Mouse (Mus musculus) liver, embryonic 15.5 days (tissue): ENCODE measurements at regions not wholly inside any gene's neighbourhood (a gene's known extent, or its start where the extent isn't known, plus 50 kb on each side); places are given as distances from the start of the nearest gene placed in this dataset.

Source experiments
- ATAC-seq: fragments of 200-750 bp; cut with Nextera tagmentation; 2 replicates; pipeline ENCODE4 v1.8.0; 2017; ENCODE audit warnings: moderate number of reproducible peaks, mild to moderate bottlenecking, moderate library complexity; ENCODE audit not compliant: insufficient read depth
- H3K27ac ChIP-seq: fragments of 300-500 bp; sonication (generic); replicated peaks from 2 replicates; pipeline ENCODE4 v1.5.1; 2015; ENCODE audit warnings: mild to moderate bottlenecking, inconsistent platforms
- H3K27me3 ChIP-seq: fragments of 300-500 bp; sonication (generic); 2 replicates; pipeline ENCODE4 v1.6.1; 2015; ENCODE audit warnings: mild to moderate bottlenecking, inconsistent platforms
- H3K36me3 ChIP-seq: fragments of 300-500 bp; sonication (generic); replicated peaks from 2 replicates; pipeline ENCODE4 v1.6.1; 2015; ENCODE audit warnings: moderate library complexity, mild to moderate bottlenecking, inconsistent platforms
- H3K4me1 ChIP-seq: fragments of 300-500 bp; sonication (generic); replicated peaks from 2 replicates; pipeline ENCODE4 v1.6.1; 2015; ENCODE audit warnings: inconsistent platforms
- H3K4me2 ChIP-seq: fragments of 300-500 bp; sonication (generic); 2 replicates; pipeline ENCODE4 v1.6.1; 2015; ENCODE audit warnings: moderate library complexity, mild to moderate bottlenecking, inconsistent platforms
- H3K4me3 ChIP-seq: fragments of 300-500 bp; sonication (generic); replicated peaks from 2 replicates; pipeline ENCODE4 v1.5.1; 2015; ENCODE audit warnings: mild to moderate bottlenecking, inconsistent platforms
- H3K9ac ChIP-seq: fragments of 300-500 bp; sonication (generic); 2 replicates; pipeline ENCODE4 v1.6.1; 2015; ENCODE audit warnings: moderate library complexity, mild to moderate bottlenecking, inconsistent platforms
- H3K9me3 ChIP-seq: fragments of 300-500 bp; sonication (generic); replicated peaks from 2 replicates; pipeline ENCODE4 v1.6.1; 2016; ENCODE audit warnings: inconsistent platforms
- WGBS: fragments of 180-500 bp; shearing (Covaris S2); methylation state at CpG from one replicate; pipeline ENCODE4 v1.1.7; 2015; ENCODE audit warnings: mixed read lengths; ENCODE audit not compliant: insufficient replicate concordance; 5-methylcytosine and 5-hydroxymethylcytosine counted together

DNA sequence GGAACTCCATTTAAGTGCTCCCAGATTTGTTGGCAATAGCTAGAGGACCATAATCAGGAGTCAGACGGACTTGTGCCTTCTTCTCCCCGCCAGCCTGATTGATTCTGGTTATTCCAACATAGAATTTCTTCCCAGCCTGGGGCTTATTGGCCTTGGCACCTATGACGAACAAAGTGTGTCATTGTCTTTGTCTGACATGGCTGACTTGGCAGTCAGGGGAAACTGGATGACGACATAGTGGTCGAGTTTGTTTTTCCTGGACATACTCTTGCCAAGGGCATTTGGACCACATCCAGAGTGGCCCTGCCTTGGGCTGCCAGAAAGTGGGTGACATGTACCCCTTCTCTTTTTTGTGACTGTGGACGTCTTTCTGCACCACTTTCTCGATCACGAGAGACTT is 254.1 kb downstream of the Lmx1a start:
- H3K9me3 ChIP-seq = no peaks in the 10 kb centered on the region
- WGBS = 57% methylated on average over 8 of the region's 8 CpGs
- H3K4me2 ChIP-seq = no peak overlapping the region
- H3K36me3 ChIP-seq = no peaks in the 10 kb centered on the region
- H3K9ac ChIP-seq = no peak overlapping the region
- H3K4me3 ChIP-seq = no peak overlapping the region
- no peaks in the 10 kb centered on the region for H3K4me1 ChIP-seq
- no peaks in the 10 kb centered on the region for H3K27me3 ChIP-seq
- ATAC-seq = no peak
- H3K27ac ChIP-seq = no peak overlapping the region

DNA sequence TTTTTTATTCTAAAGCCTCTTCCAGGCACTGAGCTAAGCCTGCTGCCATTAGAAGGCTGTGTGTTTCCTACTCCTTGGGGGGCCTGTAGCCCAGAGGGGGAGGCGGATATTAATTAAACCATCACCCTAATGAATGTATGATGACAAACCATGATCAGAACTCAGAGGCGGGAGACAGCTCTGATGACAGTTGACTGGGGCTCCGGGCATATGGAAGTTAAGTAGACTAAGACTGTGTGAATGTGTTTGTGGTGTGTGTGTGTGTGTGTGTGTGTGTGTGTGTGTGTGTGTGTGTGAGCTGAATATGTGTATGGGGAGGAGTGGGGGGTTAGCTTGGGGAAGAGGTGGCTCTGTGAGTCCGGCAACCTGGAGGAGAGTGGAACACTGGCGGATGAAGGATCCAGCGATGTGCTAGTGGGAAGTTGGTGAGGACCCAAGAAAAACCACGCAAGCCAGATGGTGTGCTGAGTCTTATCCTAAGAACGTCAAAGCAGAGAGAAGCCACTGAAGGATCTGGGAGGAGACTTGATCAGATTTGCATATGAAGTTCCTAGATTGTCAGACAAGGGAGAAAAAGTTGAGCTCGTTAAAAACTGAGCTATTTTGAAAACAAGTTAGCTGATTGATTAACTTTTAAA is 256.7 kb downstream of the Lmx1a start:
- Histone ChIP-seq H3K27me3 (no peaks in the 10 kb centered on the region), H3K9me3 (no peaks in the 10 kb centered on the region), H3K36me3 (no peaks in the 10 kb centered on the region), H3K4me1 (no peaks in the 10 kb centered on the region), H3K4me3 (no peak overlapping the region), H3K9ac (no peak overlapping the region), H3K4me2 (no peak overlapping the region), H3K27ac (no peak overlapping the region)
- no peak for ATAC-seq
- WGBS = 51% methylated on average over 9 of the region's 9 CpGs

DNA sequence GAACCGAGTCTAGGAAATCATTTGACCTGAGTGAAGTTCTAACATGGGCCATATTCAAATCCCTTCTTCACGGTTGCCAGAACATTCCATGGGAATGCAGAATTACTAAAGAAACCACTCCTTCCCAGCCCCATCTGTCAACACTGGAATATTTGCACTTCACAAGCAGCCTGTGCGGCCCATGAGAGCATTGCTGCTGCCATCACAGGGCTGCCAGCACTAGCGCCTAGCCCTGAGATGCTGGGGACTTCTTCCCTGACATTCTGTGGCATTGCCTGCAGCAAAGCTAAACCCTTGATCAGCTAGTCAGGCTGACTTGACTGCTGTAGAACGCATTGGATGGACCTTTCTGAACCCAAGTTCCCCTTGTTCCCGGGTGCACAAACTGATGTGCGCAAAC is 258.8 kb downstream of the Lmx1a start:
- no peaks in the 10 kb centered on the region for H3K27me3 ChIP-seq
- no peaks in the 10 kb centered on the region for H3K36me3 ChIP-seq
- no peak for ATAC-seq
- no peaks in the 10 kb centered on the region for H3K4me1 ChIP-seq
- H3K9me3 ChIP-seq = no peaks in the 10 kb centered on the region
- H3K4me3 ChIP-seq = no peak overlapping the region
- 61% methylated on average over 7 of the region's 7 CpGs for WGBS
- H3K4me2 ChIP-seq = no peak overlapping the region
- no peak overlapping the region for H3K9ac ChIP-seq
- no peak overlapping the region for H3K27ac ChIP-seq

GRCm38 (mm10) chr1:167951717-167952116 is 262.7 kb downstream of the Lmx1a start:
- no peak overlapping the region for H3K9ac ChIP-seq
- no peaks in the 10 kb centered on the region for H3K4me1 ChIP-seq
- no peak overlapping the region for H3K4me2 ChIP-seq
- ATAC-seq = no peak
- no peak overlapping the region for H3K27ac ChIP-seq
- H3K36me3 ChIP-seq = no peaks in the 10 kb centered on the region
- H3K27me3 ChIP-seq = no peaks in the 10 kb centered on the region
- H3K9me3 ChIP-seq = no peaks in the 10 kb centered on the region
- no peak overlapping the region for H3K4me3 ChIP-seq

DNA sequence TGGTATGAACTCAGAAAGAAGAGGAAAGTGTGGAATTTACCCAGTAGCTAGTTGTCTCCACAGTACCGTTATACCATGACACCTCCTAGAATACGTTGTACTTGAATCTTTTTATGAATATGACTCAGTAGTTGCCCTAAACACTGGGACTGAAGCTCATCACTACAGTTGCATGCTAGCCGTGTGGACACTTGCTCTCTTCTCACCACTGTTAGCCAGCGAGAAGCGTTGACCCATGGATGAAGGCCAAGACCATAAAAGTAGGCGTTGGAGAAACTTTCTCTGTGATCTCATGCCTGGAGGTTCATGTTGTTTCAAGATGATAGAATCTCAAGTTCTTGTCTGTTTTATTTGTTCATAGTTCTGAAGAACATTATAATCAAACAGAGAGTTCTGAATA is 269.5 kb downstream of the Lmx1a start:
- Histone ChIP-seq H3K4me3 (no peak overlapping the region), H3K27me3 (no peaks in the 10 kb centered on the region), H3K27ac (no peak overlapping the region), H3K9ac (no peak overlapping the region), H3K4me2 (no peak overlapping the region), H3K4me1 (no peaks in the 10 kb centered on the region), H3K36me3 (no peaks in the 10 kb centered on the region), H3K9me3 (no peaks in the 10 kb centered on the region)
- ATAC-seq = no peak
- 65% methylated on average over 6 of the region's 6 CpGs for WGBS

DNA sequence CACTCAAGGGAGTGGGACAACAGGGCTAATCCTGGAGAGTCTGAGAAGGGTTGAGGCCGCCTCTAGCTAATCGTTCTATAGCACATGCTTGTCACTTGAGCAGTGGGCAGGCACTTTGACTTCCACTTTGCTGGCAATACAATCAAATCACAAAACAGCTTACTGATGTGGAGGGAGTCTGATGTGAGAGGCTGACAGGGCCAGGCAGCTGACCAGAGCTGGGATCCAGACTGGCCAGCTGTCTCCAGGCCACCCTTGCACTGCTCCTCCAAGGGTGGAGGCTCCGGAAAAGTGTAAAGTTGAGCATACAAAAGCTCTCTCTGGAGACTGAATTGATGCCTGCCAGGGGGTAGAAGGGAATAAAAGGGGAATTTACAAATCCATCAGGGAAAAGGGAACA is 280.5 kb downstream of the Lmx1a start:
- Histone ChIP-seq H3K9me3 (no peaks in the 10 kb centered on the region), H3K4me3 (no peak overlapping the region), H3K27me3 (no peaks in the 10 kb centered on the region), H3K9ac (no peak overlapping the region), H3K4me2 (no peak overlapping the region), H3K4me1 (no peaks in the 10 kb centered on the region), H3K27ac (no peak overlapping the region), H3K36me3 (no peaks in the 10 kb centered on the region)
- WGBS = 65% methylated on average over 3 of the region's 3 CpGs
- ATAC-seq = no peak

DNA sequence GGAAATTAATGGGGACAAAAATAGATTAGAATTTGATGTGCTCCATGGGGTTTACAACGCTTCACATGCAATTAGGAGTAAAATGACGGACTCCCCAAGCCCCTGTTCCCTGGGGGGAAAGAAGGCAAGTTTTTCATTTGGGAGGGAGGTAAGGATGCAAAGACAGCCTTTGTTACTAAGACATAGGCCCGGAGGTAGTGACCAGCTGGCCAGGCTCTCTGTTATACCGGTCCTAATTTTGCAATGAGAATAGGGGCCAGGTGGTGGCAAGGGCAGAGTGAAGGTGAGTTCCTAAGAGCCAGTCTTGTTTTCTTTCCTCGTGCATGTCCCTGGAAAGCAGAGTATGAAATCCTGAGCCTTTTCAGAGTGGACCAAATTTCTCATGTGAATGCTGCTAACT is 280.9 kb downstream of the Lmx1a start:
- Histone ChIP-seq H3K9ac (no peak overlapping the region), H3K36me3 (no peaks in the 10 kb centered on the region), H3K9me3 (no peaks in the 10 kb centered on the region), H3K4me3 (no peak overlapping the region), H3K4me1 (no peaks in the 10 kb centered on the region), H3K27me3 (no peaks in the 10 kb centered on the region), H3K4me2 (no peak overlapping the region), H3K27ac (no peak overlapping the region)
- ATAC-seq = no peak
- WGBS = 65% methylated on average over 5 of the region's 5 CpGs

DNA sequence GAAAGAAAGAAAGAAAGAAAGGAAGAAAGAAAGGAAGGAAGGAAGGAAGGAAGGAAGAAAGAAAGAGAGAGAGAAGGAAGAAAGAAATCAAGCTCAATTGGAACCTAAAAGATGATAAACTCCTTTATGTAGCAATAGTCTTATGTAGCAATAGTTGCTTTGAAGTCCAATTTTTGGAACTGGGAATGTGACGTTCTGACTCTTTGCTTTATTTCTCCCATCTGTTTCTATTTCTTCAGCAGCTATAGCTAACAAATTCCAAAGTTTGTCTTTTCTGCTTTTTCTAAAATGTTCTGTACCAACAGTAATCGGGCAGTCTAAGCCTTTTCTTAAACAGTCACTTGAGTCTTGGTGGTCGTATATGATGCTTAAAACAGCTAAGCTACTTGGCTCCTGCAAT is 287.7 kb downstream of the Lmx1a start:
- Histone ChIP-seq H3K4me2 (no peak overlapping the region), H3K36me3 (no peaks in the 10 kb centered on the region), H3K9ac (no peak overlapping the region), H3K27me3 (no peaks in the 10 kb centered on the region), H3K27ac (no peak overlapping the region), H3K4me3 (no peak overlapping the region), H3K9me3 (no peaks in the 10 kb centered on the region), H3K4me1 (no peaks in the 10 kb centered on the region)
- ATAC-seq = no peak
- WGBS = 62% methylated on average over 3 of the region's 3 CpGs

DNA sequence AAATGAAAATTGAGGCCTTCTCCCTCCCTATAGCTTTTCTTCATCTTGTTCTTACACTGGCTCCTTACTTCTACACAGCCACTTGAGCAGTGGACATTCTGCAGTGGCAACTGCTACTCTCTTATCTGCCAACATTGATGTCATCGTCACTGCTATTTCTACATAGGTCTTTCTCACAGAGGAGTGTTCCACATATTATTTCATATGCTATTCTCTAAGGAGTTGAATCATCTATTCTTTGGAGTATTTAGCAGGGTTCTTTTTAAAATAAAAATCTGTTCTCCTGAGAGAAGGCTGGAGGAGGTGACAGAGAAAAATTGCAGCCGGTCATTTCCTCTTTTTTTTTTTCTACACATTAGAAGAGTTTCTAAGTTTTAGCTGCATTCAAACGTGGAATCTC is 290.1 kb downstream of the Lmx1a start:
- Histone ChIP-seq H3K27me3 (no peaks in the 10 kb centered on the region), H3K27ac (no peak overlapping the region), H3K9ac (no peak overlapping the region), H3K9me3 (no peaks in the 10 kb centered on the region), H3K36me3 (no peaks in the 10 kb centered on the region), H3K4me1 (no peaks in the 10 kb centered on the region), H3K4me3 (no peak overlapping the region), H3K4me2 (no peak overlapping the region)
- no peak for ATAC-seq
- 50% methylated on average over 3 of the region's 3 CpGs for WGBS

DNA sequence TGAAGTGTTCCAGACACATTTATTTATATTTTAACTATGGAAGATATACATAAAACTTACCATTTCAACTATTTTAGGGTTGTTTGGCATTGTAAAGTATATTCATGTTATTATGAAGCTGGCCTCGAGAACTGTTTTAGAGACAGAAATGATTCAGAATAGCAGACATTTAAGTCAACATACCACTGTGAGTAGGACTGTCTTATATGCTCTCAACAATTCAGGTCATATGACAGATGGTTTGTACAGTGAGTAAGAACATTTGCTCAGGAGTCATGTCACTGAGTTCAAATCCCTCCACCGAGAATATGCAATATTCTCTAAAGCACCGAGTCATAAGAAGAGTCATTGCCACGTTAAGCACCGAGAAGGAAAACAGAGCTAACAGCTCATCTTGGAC is 290.6 kb downstream of the Lmx1a start:
- WGBS = 64% methylated on average over 5 of the region's 5 CpGs

GRCm38 (mm10) chr1:167981292-167981691 is 292.3 kb downstream of the Lmx1a start:
- Histone ChIP-seq H3K9me3 (no peaks in the 10 kb centered on the region), H3K4me3 (no peak overlapping the region), H3K27ac (no peak overlapping the region), H3K9ac (no peak overlapping the region), H3K27me3 (no peaks in the 10 kb centered on the region), H3K36me3 (no peaks in the 10 kb centered on the region), H3K4me1 (no peaks in the 10 kb centered on the region), H3K4me2 (no peak overlapping the region)
- WGBS = 63% methylated on average over 2 of the region's 2 CpGs
- ATAC-seq = no peak

More for the DNA sequence above, 290.6 kb downstream of the Lmx1a start:
- Histone ChIP-seq H3K27ac (no peak overlapping the region), H3K9ac (no peak overlapping the region), H3K4me2 (no peak overlapping the region), H3K27me3 (no peaks in the 10 kb centered on the region), H3K4me3 (no peak overlapping the region), H3K9me3 (no peaks in the 10 kb centered on the region), H3K36me3 (no peaks in the 10 kb centered on the region), H3K4me1 (no peaks in the 10 kb centered on the region)
- ATAC-seq = no peak

GRCm38 (mm10) chr1:168007456-168007855 is 318.4 kb downstream of the Lmx1a start:
- H3K27ac ChIP-seq = no peak overlapping the region
- no peak overlapping the region for H3K9ac ChIP-seq
- H3K4me2 ChIP-seq = no peak overlapping the region
- no peak overlapping the region for H3K4me3 ChIP-seq
- no peaks in the 10 kb centered on the region for H3K27me3 ChIP-seq
- WGBS = 56% methylated on average over 3 of the region's 3 CpGs
- ATAC-seq = no peak
- H3K4me1 ChIP-seq = no peaks in the 10 kb centered on the region
- H3K36me3 ChIP-seq = no peaks in the 10 kb centered on the region
- H3K9me3 ChIP-seq = no peaks in the 10 kb centered on the region
